Mouse (Mus musculus) ES-E14 (cell line): ENCODE results near the gene Dtnbp1. TPM values are rescaled to one million over a fixed set of nuclear protein-coding genes. Genes with fewer than 3 reads are reported as not detected.

Experiments used
- DNase-seq: peaks from one replicate; pipeline ENCODE4 v3.0.0-alpha.2; 2013; ENCODE audit warnings: low read depth, low spot score
- H3K27ac ChIP-seq: 2 replicates; pipeline ENCODE4 v1.5.1; 2012; ENCODE audit warnings: low read depth, mild to moderate bottlenecking, low read length, moderate library complexity, mixed read lengths; ENCODE audit not compliant: poor library complexity, insufficient read depth, severe bottlenecking
- H3K36me3 ChIP-seq: 2 replicates; pipeline ENCODE4 v1.6.1; 2012; ENCODE audit warnings: mild to moderate bottlenecking, low read length, moderate library complexity, mixed read lengths; ENCODE audit not compliant: control insufficient read depth, poor library complexity, insufficient read depth, severe bottlenecking
- H3K4me1 ChIP-seq, 2 experiments: fragments of 150-350 bp in 1 of 2; sonication (generic) in 1 of 2; 2 replicates each; pipeline ENCODE4 v1.6.1; 2012; ENCODE audit warnings: low read length in 2 of 2, mild to moderate bottlenecking in 1 of 2, mixed read lengths in 1 of 2; ENCODE audit not compliant: control insufficient read depth in 2 of 2, insufficient read depth in 2 of 2, poor library complexity in 1 of 2
- H3K4me3 ChIP-seq, 2 experiments: fragments of 150-350 bp in 1 of 2; sonication (generic) in 1 of 2; 2 replicates each; pipeline ENCODE4 v1.5.1; 2012; ENCODE audit warnings: low read length in 2 of 2, low read depth in 1 of 2, mild to moderate bottlenecking in 1 of 2, mixed read lengths in 1 of 2; ENCODE audit not compliant: insufficient read depth in 1 of 2, poor library complexity in 1 of 2, severe bottlenecking in 1 of 2
- H3K9ac ChIP-seq: 2 replicates; pipeline ENCODE4 v1.6.1; 2012; ENCODE audit warnings: low read depth, mild to moderate bottlenecking, low read length, mixed read lengths; ENCODE audit not compliant: poor library complexity, insufficient read depth, severe bottlenecking
- H3K9me3 ChIP-seq: fragments of 150-350 bp; sonication (generic); 2 replicates; pipeline ENCODE4 v1.6.1; 2012; ENCODE audit warnings: low read depth, mild to moderate bottlenecking, low read length; ENCODE audit not compliant: control insufficient read depth, insufficient read depth
- CHD2 ChIP-seq: IDR thresholded peaks from 2 replicates; pipeline ENCODE4 v1.6.1; 2014; ENCODE audit warnings: mild to moderate bottlenecking, low read depth, low read length, inconsistent platforms
- HCFC1 ChIP-seq: IDR thresholded peaks from 2 replicates; pipeline ENCODE4 v1.6.1; 2012; ENCODE audit warnings: low read length, inconsistent platforms, borderline replicate concordance; ENCODE audit not compliant: insufficient read depth
- MAFK ChIP-seq: IDR thresholded peaks from 2 replicates; pipeline ENCODE4 v1.6.1; 2014; ENCODE audit warnings: mild to moderate bottlenecking, low read depth, low read length, inconsistent platforms; ENCODE audit not compliant: insufficient read depth
- ZC3H11A ChIP-seq: IDR thresholded peaks from 2 replicates; pipeline ENCODE4 v1.6.1; 2012; ENCODE audit warnings: low read depth, mild to moderate bottlenecking, inconsistent platforms, low read length, borderline replicate concordance
- ZNF384 ChIP-seq: IDR thresholded peaks from 2 replicates; pipeline ENCODE4 v1.6.1; 2012; ENCODE audit warnings: low read depth, low read length, inconsistent platforms
- in situ Hi-C, 2 experiments: fragments of 600-800 bp; cut with MboI; formaldehyde crosslinking; loops; one replicate each; pipeline ENCODE4 v1.15.1; 2025; ENCODE audit warnings: low sequenced_read_pairs in 2 of 2, inconsistent platforms in 1 of 2; ENCODE audit not compliant: unreplicated experiment in 2 of 2
- total RNA-seq: library from RNA; depleted of rRNA; stranded (reverse); fragments of 300-350 nt; gene quantifications from 2 replicates; pipeline ENCODE4 v1.2.3, GENCODE M21; 2012

Dtnbp1 gene
- total RNA-seq, 1 experiment: 15.8 TPM

GRCm38 (mm10) chr13:44924042-44924441, 77.9 kb downstream of the Dtnbp1 start:
- Histone ChIP-seq H3K4me3 (no peak overlapping the region), H3K9me3 (no peaks in the 10 kb centered on the region), H3K27ac (no peak overlapping the region), H3K4me1 (no peaks in the 10 kb centered on the region), H3K9ac (no peak overlapping the region), H3K36me3 (peaks cover 53% of the 10 kb centered on the region)
- in situ Hi-C loops: no loop called here
- DNase-seq: no peak
- TF ChIP-seq ZC3H11A (no peak), HCFC1 (no peak), CHD2 (no peak), MAFK (no peak), ZNF384 (no peak)

GRCm38 (mm10) chr13:44921721-44922120, 80.2 kb downstream of the Dtnbp1 start:
- no peak overlapping the region for H3K27ac ChIP-seq
- no peaks in the 10 kb centered on the region for H3K9me3 ChIP-seq
- no peak for DNase-seq
- TF ChIP-seq HCFC1 (no peak), CHD2 (no peak), ZNF384 (no peak), MAFK (no peak), ZC3H11A (no peak)
- H3K4me3 ChIP-seq: no peak overlapping the region
- peaks cover 75% of the 10 kb centered on the region for H3K36me3 ChIP-seq
- in situ Hi-C loops: no loop called here
- H3K4me1 ChIP-seq: no peaks in the 10 kb centered on the region
- H3K9ac ChIP-seq: no peak overlapping the region

GRCm38 (mm10) chr13:44921095-44921494, 80.9 kb downstream of the Dtnbp1 start:
- peaks cover 81% of the 10 kb centered on the region for H3K36me3 ChIP-seq
- H3K4me3 ChIP-seq: no peak overlapping the region
- H3K9me3 ChIP-seq: no peaks in the 10 kb centered on the region
- in situ Hi-C loops: no loop called here
- TF ChIP-seq ZC3H11A: no peak
- DNase-seq: no peak
- no peak overlapping the region for H3K27ac ChIP-seq
- H3K9ac ChIP-seq: no peak overlapping the region
- no peaks in the 10 kb centered on the region for H3K4me1 ChIP-seq

GRCm38 (mm10) chr13:44918269-44918668, 83.7 kb downstream of the Dtnbp1 start:
- no peak overlapping the region for H3K27ac ChIP-seq
- TF ChIP-seq ZNF384 (no peak), HCFC1 (no peak), ZC3H11A (no peak), MAFK (no peak), CHD2 (no peak)
- H3K9ac ChIP-seq: no peak overlapping the region
- no peaks in the 10 kb centered on the region for H3K4me1 ChIP-seq
- no peaks in the 10 kb centered on the region for H3K9me3 ChIP-seq
- H3K36me3 ChIP-seq: peaks cover 88% of the 10 kb centered on the region
- DNase-seq: no peak
- no peak overlapping the region for H3K4me3 ChIP-seq
- in situ Hi-C loops: no loop called here

- in situ Hi-C loops: no loop called here
- no peak overlapping the region for H3K4me3 ChIP-seq
- H3K9ac ChIP-seq: no peak overlapping the region
Measured at GRCm38 (mm10) chr13:44917202-44917601, 84.7 kb downstream of the Dtnbp1 start.

More at GRCm38 (mm10) chr13:44917202-44917601, 84.7 kb downstream of the Dtnbp1 start:
- Histone ChIP-seq H3K27ac (no peak overlapping the region; the same call in 1 of the 2 replicates), H3K9me3 (no peaks in the 10 kb centered on the region), H3K4me1 (no peaks in the 10 kb centered on the region), H3K36me3 (peaks cover 88% of the 10 kb centered on the region)
- no peak for TF ChIP-seq MAFK
- TF ChIP-seq ZC3H11A: no peak
- TF ChIP-seq HCFC1: no peak
- no peak for TF ChIP-seq ZNF384
- TF ChIP-seq CHD2: no peak
- DNase-seq: no peak
